Mouse (Mus musculus) embryonic facial prominence, embryonic 14.5 days (tissue): ENCODE data around the gene Camk1d. TPM values are rescaled to one million over a fixed set of nuclear protein-coding genes. Genes with fewer than 3 reads are reported as not detected.

Experiments used
- ATAC-seq: fragments of 200-750 bp; cut with Nextera tagmentation; 2 replicates; pipeline ENCODE4 v1.8.0; 2017; ENCODE audit warnings: low read depth, moderate number of reproducible peaks, moderate TSS enrichment
- DNase-seq: peaks from one replicate; pipeline ENCODE4 v3.0.0-alpha.2; 2015; ENCODE audit warnings: low spot score
- H3K27ac ChIP-seq: fragments of 300-500 bp; sonication (generic); replicated peaks from 2 replicates; pipeline ENCODE4 v1.5.1; 2014; ENCODE audit warnings: low read depth, mild to moderate bottlenecking, low read length, moderate library complexity
- H3K27me3 ChIP-seq: fragments of 300-500 bp; sonication (generic); replicated peaks from 2 replicates; pipeline ENCODE4 v1.6.1; 2014; ENCODE audit warnings: low read length; ENCODE audit not compliant: control insufficient read depth, insufficient read depth
- H3K36me3 ChIP-seq: fragments of 300-500 bp; sonication (generic); 2 replicates; pipeline ENCODE4 v1.6.1; 2014; ENCODE audit warnings: low read length, mixed read lengths; ENCODE audit not compliant: control insufficient read depth, insufficient read depth
- H3K4me1 ChIP-seq: fragments of 300-500 bp; sonication (generic); 2 replicates; pipeline ENCODE4 v1.6.1; 2014; ENCODE audit warnings: antibody characterized with exemption, low read length; ENCODE audit not compliant: control insufficient read depth, insufficient read depth
- H3K4me2 ChIP-seq: fragments of 300-500 bp; sonication (generic); 2 replicates; pipeline ENCODE4 v1.6.1; 2014; ENCODE audit warnings: low read depth, mild to moderate bottlenecking, low read length, moderate library complexity, mixed read lengths
- H3K4me3 ChIP-seq: fragments of 300-500 bp; sonication (generic); 2 replicates; pipeline ENCODE4 v1.5.1; 2014; ENCODE audit warnings: low read depth, mild to moderate bottlenecking, low read length
- H3K9ac ChIP-seq: fragments of 300-500 bp; sonication (generic); 2 replicates; pipeline ENCODE4 v1.6.1; 2014; ENCODE audit warnings: low read depth, mild to moderate bottlenecking, low read length, moderate library complexity, mixed read lengths
- H3K9me3 ChIP-seq: fragments of 300-500 bp; sonication (generic); 2 replicates; pipeline ENCODE4 v1.6.1; 2016; ENCODE audit warnings: low read length; ENCODE audit not compliant: control insufficient read depth
- WGBS: fragments of 180-500 bp; shearing (Covaris S2); extraction: QIAGEN DNeasy Blood & Tissue Kit; methylation state at CpG from one replicate; pipeline ENCODE4 v1.1.7; 2014; 5-methylcytosine and 5-hydroxymethylcytosine counted together
- polyA plus RNA-seq: library from polyadenylated mRNA; unstranded; fragments of >200 nt; fragmentation: Nextera tagmentation; extraction: Ambion mirVana; gene quantifications from 2 replicates; pipeline ENCODE4 v1.2.1, GENCODE M21; 2014

Camk1d gene
- polyA plus RNA-seq, 1 experiment from 2014 or later: 6.2 TPM

DNA sequence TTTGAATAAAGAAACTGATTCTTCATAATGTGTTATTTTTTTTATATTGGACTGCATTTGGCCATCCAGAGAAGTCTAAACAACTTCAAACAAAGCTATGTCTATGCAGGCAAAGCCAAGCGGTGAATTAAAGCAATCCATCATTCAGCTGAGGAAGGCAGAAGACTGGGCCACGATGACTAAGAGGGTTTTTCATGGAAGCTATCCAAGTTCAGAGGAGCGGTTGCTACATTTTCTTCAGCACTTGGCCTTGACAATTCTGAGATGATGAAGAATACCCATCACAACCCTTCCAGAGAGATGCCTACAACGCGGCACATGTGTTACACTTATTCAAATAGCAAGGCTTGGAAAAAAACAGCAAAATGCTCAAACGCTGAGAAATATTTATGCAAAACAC is 65.6 kb downstream of the Camk1d start:
- Histone ChIP-seq H3K27ac (no peak overlapping the region), H3K4me3 (no peak overlapping the region), H3K4me2 (no peak overlapping the region), H3K36me3 (no peaks in the 10 kb centered on the region), H3K27me3 (no peaks in the 10 kb centered on the region), H3K9ac (no peak overlapping the region), H3K9me3 (no peaks in the 10 kb centered on the region), H3K4me1 (peaks cover 3% of the 10 kb centered on the region; the same call in 1 of the 2 replicates)
- DNase-seq (no peak), ATAC-seq (no peak)
- 74% methylated on average over 6 of the region's 6 CpGs for WGBS

DNA sequence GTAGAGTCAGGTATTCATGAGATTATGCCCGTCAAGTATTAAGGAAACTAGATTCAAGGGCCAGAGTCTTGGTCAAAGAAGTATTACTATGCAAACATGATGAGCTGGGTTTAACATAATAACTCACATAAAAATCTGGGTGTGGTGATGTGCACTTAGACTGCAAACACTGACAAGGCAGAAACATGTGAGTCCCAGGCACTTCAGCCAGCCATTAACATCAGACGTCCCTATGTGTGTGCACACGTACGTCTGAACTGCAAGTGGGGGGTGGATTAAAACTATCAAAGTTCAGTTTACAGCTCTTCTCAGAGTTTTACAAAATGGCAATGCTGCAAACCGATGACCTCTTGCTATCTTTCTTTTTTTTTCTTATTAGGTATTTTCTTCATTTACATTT is 68.0 kb downstream of the Camk1d start:
- ATAC-seq: no peak

DNA sequence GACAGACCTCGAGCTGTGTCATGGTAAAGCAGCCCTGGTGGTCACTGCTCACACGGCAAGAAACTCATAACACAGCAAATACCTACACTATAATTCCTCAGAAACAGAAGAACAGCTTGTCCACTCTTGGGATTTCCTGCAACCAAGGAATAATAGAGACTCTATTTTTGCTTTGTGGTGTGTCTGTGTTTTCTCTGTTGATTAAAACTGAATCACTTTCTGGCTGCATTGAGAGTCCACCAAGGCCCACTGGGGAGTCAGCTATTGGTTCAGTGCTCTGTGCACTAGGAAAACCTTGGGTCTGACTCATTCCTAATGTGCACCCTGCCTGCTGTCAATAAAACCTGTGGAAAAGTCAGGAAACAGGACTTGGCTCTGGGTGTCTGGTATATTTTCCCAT is 68.7 kb downstream of the Camk1d start:
- Histone ChIP-seq H3K9me3 (no peaks in the 10 kb centered on the region), H3K27ac (no peak overlapping the region), H3K4me3 (no peak overlapping the region), H3K27me3 (no peaks in the 10 kb centered on the region), H3K4me2 (no peak overlapping the region), H3K9ac (no peak overlapping the region), H3K36me3 (no peaks in the 10 kb centered on the region), H3K4me1 (no peaks in the 10 kb centered on the region)
- ATAC-seq (no peak), DNase-seq (no peak)
- WGBS: 71% methylated on average over 2 of the region's 2 CpGs

More for the DNA sequence above, 68.0 kb downstream of the Camk1d start:
- Histone ChIP-seq H3K36me3 (no peaks in the 10 kb centered on the region), H3K9ac (no peak overlapping the region), H3K27ac (no peak overlapping the region), H3K4me1 (no peaks in the 10 kb centered on the region), H3K27me3 (no peaks in the 10 kb centered on the region), H3K9me3 (no peaks in the 10 kb centered on the region), H3K4me3 (no peak overlapping the region), H3K4me2 (no peak overlapping the region)
- 78% methylated on average over 5 of the region's 5 CpGs for WGBS
- no peak for DNase-seq

DNA sequence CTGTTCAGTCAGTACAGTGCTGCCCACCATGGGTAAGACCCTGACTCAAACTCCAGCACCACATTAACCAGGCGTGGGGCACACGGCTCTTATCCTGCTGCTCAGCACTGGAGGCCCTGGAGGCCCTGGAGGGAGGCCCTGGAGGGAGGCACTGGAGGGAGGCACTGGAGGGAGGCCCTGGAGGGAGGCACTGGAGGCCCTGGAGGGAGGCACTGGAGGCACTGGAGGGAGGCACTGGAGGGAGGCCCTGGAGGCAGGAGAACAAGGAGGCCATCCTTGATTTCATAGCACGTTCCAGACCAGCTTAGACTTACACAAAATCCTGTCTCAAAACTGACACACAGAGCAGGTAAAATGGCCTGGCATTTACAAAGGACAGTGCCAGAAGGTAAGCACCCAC is 70.4 kb downstream of the Camk1d start:
- Histone ChIP-seq H3K9me3 (no peaks in the 10 kb centered on the region), H3K4me1 (no peaks in the 10 kb centered on the region), H3K4me3 (no peak overlapping the region), H3K27ac (no peak overlapping the region), H3K27me3 (no peaks in the 10 kb centered on the region), H3K9ac (no peak overlapping the region), H3K4me2 (no peak overlapping the region), H3K36me3 (no peaks in the 10 kb centered on the region)
- ATAC-seq (no peak), DNase-seq (no peak)
- WGBS: 69% methylated on average over 3 of the region's 3 CpGs

DNA sequence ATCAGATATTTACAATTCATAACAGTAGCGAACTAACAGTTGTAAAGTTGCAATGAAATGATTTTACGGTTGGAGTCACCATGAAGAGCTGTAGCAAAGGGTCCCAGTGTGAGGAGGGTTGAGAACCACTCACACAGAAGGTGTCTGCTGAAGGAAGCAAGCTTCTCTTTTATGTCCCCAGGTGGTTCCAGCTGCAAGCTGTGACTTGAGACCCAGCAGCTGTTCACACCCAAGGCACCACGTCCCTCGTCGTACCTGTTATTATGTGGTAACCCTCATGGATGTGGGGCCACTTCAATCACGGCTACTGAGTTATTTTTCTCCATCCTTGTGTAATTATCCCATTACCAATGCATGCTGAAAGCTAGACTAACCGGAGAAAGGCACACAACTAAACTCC is 71.1 kb downstream of the Camk1d start:
- H3K9ac ChIP-seq: no peak overlapping the region
- ATAC-seq (no peak), DNase-seq (peak; percentile 44)
- H3K4me2 ChIP-seq: no peak overlapping the region
- no peaks in the 10 kb centered on the region for H3K27me3 ChIP-seq
- no peak overlapping the region for H3K4me3 ChIP-seq
- 63% methylated on average over 7 of the region's 7 CpGs for WGBS
- no peak overlapping the region for H3K27ac ChIP-seq
- no peaks in the 10 kb centered on the region for H3K9me3 ChIP-seq
- no peaks in the 10 kb centered on the region for H3K4me1 ChIP-seq
- H3K36me3 ChIP-seq: no peaks in the 10 kb centered on the region

DNA sequence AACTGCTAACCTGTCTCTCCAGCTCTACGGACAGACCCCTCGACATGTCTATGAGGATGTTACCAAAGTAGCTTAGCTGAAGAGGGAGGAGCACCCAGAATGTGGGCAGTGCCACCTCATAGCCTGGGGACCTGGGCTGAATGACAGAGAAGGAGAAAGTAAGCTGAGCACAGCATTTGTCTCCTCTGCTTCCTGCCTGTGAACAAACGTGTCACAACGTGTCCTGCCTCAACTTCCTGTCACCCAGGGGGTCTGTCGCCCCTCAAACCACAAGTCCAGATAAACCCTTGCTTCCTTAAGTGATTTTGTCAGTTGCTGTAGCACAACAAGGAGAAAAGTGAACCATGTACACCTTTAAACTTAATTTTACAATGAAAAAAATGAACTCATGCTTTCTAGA is 71.7 kb downstream of the Camk1d start:
- H3K4me2 ChIP-seq: no peak overlapping the region
- no peak overlapping the region for H3K9ac ChIP-seq
- ATAC-seq (no peak), DNase-seq (no peak)
- WGBS: 42% methylated on average over 5 of the region's 5 CpGs
- H3K4me3 ChIP-seq: no peak overlapping the region
- H3K9me3 ChIP-seq: no peaks in the 10 kb centered on the region
- H3K4me1 ChIP-seq: no peaks in the 10 kb centered on the region
- H3K36me3 ChIP-seq: no peaks in the 10 kb centered on the region
- no peak overlapping the region for H3K27ac ChIP-seq
- H3K27me3 ChIP-seq: no peaks in the 10 kb centered on the region

DNA sequence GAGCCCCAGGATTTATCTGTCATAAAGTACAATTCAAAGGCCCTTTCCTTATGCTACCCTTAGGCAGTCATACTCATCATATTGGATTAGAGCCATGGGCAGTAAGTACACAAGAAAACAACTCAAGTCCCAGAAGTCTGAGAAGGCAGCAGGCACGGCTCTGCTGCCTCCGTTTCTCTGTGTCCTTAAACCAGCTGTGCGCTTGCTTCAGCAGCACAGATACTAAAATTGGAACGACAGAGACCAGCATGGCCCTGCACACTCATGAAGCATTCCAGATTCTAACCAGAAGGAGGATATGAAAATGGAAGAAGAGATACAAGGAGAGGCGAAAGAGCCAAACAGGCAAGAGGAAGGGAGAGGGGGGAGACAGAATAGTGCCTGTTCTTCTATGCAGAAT is 72.6 kb downstream of the Camk1d start:
- ATAC-seq (no peak), DNase-seq (no peak)
- Histone ChIP-seq H3K36me3 (no peaks in the 10 kb centered on the region), H3K9ac (no peak overlapping the region), H3K4me2 (no peak overlapping the region), H3K27me3 (no peaks in the 10 kb centered on the region), H3K27ac (no peak overlapping the region), H3K4me1 (no peaks in the 10 kb centered on the region), H3K9me3 (no peaks in the 10 kb centered on the region), H3K4me3 (no peak overlapping the region)
- 55% methylated on average over 5 of the region's 5 CpGs for WGBS

DNA sequence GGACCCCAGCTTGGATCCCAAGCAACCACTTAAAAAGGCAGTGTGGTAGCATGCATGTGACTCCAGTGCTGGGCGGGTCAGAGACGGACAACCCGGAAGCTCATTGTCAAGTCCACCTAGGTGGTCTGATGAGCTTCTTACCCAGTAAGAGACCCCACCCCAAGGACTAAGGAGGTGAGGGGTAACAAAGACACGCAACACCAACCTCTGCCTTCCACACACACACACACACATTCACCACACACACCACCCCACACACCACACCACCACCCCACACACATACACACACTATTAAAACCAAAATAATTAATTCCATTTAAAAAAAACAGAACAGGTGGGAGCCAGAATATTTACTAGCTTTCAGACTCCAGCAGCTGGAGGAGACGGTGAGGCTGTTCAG is 73.7 kb downstream of the Camk1d start:
- no peak overlapping the region for H3K9ac ChIP-seq
- no peak overlapping the region for H3K27ac ChIP-seq
- ATAC-seq: no peak
- no peaks in the 10 kb centered on the region for H3K4me1 ChIP-seq
- H3K27me3 ChIP-seq: no peaks in the 10 kb centered on the region
- no peaks in the 10 kb centered on the region for H3K9me3 ChIP-seq
- no peaks in the 10 kb centered on the region for H3K36me3 ChIP-seq
- no peak overlapping the region for H3K4me3 ChIP-seq
- 86% methylated on average over 5 of the region's 5 CpGs for WGBS
- no peak for DNase-seq
- H3K4me2 ChIP-seq: no peak overlapping the region

DNA sequence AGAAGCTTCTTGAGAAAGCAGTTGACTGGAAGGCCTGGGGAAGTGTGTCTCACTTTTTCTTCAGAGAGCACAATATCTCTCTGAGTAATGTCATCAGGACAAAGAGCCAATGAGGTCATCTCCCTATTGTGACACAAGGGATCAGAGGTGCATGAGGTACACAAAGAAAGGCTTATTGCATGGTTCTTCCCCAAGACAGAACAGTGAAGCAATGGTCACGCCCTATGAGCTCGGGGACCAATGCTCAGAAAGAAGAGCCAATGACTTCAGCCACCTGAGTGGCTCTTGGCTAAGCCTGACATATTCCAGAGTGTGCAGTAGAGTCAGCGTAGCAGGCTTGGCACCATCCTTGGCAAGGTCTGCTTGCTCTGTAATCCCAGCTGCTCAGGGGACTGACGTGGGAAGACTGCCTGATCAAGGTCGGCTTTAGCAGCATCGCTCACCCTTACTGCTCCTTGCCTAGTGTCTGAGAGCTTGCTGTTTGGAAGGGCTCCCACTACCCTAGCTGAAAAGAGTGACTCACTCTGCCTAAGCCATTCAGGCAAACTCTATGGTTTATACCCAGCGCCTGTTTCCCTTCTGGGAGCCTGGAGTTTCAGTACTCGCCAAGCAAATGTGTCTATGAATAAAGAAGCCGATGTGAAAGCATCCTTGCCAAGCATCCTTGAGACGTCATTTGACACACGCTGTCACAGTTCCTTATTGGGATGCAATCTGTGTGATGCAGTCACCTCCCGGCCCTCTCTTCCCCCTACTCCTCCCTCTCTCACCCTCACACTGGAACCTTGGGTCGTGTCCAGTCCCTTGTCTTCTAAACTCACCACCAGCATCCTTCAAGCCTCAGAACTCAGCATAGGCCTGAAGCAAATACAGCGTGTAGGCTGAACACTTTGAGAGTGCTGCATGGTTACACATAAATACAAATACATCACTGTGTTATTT is 77.2 kb downstream of the Camk1d start:
- H3K9me3 ChIP-seq: no peaks in the 10 kb centered on the region
- H3K4me1 ChIP-seq: no peaks in the 10 kb centered on the region
- no peaks in the 10 kb centered on the region for H3K36me3 ChIP-seq
- H3K27me3 ChIP-seq: no peaks in the 10 kb centered on the region
- no peak overlapping the region for H3K9ac ChIP-seq
- H3K4me3 ChIP-seq: no peak overlapping the region
- no peak overlapping the region for H3K4me2 ChIP-seq
- no peak overlapping the region for H3K27ac ChIP-seq
- ATAC-seq (0 out of 2 replicates have a peak, but pooled peaks have one; percentile 22), DNase-seq (no peak)
- WGBS: 89% methylated on average over 14 of the region's 14 CpGs
